Mouse (Mus musculus) forelimb bud, embryonic 11.5 days (tissue): ENCODE data around the gene Tlr11.

Experiments used
- DNase-seq: peaks from one replicate; pipeline ENCODE4 v3.0.0-alpha.2; 2012; ENCODE audit warnings: low read depth, low spot score

The Tlr11 gene

DNA sequence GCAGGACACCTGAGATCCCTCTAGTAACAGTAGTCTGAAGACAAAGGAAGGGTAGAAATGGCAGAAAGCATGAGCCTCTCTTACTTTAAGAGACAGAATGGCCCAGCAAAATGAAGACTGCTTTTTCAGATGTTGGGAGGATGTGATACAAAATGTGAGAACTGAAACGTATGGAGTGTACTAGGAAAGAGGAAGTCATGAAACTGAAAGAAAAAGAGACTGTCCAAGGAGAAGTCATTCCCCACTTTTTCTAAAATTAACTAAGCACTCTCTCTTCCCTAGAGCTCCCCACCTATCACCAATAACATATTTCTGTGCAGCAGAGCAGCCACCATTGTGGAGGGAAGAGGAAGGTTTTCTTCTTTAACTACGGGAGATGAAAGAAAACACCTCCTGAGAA, at the start of gene Tlr11:
Gene Tlr11 (plus strand): TSS at position 322 of the 400 bp plus-strand sequence.
- DNase-seq = no peak

- DNase-seq = no peak
Observed at GRCm38 (mm10) chr14:50326661-50327060, 31.1 kb upstream of the Tlr11 start, which contains the start of gene Olfr734. TSS of gene Olfr734 (minus strand) at chr14:50326761.

- DNase-seq = no peak
Observed at GRCm38 (mm10) chr14:50348796-50349195, 8.9 kb upstream of the Tlr11 start, which contains the start of gene Olfr735. TSS of gene Olfr735 (minus strand) at chr14:50348872.

DNA sequence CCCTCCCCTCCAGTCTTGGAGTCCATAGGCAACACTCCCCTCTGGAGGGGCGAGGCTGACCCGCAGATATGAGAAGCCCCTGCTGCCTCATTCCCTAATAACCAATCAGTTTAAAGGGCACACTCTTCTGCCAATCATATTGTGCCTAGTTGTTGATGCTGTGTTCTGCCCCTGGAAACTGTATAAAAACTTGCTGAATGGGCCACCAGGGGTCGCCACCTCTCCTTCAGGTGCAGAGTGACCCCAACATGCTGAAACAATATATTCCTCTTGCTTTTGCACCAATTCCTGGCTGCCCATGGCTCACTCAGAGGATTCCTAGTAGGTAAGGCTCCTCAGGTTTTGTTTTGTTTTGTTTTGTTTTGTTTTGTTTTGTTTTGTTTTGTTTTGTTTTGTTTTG, 5.3 kb upstream of the Tlr11 start:
- DNase-seq = peak; percentile 3

DNA sequence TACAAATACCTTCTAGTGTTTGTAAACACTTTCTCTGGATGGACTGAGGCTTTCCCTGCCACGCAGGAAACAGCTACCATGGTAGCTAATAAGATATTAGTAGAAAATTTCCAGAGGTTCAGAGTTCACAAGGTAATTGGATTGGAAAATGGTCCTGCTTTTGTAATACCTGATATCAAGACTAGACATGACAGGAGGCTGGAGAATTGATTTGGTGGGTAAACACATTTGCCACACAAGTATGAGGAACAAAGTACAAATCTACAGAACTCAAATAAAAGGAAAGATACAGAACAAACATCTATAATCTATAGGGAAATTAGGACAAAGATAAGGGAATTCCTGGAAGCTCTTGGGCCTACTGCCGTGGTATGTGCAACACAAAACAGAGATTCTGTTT, 989 bp upstream of the Tlr11 start:
- no peak for DNase-seq

GRCm38 (mm10) chr14:50360480-50360879, 2.8 kb downstream of the Tlr11 start:
- no peak for DNase-seq

DNA sequence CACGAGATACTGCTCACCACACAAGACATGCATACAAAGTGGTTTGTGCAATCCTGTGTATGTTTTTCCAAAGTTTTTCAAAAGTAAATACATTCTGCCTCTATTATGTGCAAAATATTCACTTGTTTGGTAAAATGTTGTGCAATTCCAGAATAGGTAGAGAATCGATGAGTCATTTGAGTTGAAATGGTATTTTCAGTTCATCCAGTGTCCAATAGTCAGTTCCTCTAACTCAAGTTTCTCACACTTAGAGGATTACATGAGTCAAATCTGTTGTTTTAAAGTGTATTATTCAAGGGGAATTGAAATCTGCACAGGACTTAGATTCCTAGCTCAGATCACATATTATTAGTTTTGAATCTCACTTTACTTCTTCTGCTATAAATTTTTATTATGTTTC, 5.8 kb downstream of the Tlr11 start:
- DNase-seq = no peak

DNA sequence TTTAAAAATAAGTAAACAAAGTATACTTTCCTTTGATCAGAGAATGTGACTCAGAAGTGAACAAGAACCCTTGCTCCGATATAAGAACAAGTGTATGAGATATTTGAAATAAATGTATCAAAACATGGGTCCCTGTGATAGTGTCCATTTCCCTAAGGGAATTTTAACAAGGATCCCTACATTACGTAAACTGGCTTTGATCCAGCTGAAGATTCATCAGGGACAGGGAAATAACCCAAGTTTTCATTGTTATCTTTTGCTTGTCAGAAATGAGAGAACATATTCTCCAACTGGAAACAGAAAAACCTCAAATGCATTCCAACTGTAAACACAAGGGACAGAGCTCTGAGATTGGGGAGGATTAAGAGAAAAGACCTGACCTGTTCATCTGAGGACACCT, 23.1 kb downstream of the Tlr11 start, which contains the start of gene Olfr736:
Gene Olfr736 (plus strand): TSS at position 301 of the 400 bp plus-strand sequence.
- no peak for DNase-seq

GRCm38 (mm10) chr14:50407268-50407667, 49.6 kb downstream of the Tlr11 start, which contains the start of gene Olfr738:
TSS of gene Olfr738 (plus strand) at chr14:50407568.
- no peak for DNase-seq
